Mouse (Mus musculus) G1E (cell line): ENCODE measurements around the gene Pex5.

Experiments used
- CTCF ChIP-seq: IDR thresholded peaks from 2 replicates; pipeline ENCODE4 v1.5.1; 2012; ENCODE audit warnings: low read depth, low read length, inconsistent platforms, mixed read lengths
- GATA1 ChIP-seq: IDR thresholded peaks from 2 replicates; pipeline ENCODE4 v1.6.1; 2012; ENCODE audit warnings: borderline replicate concordance, low read length, inconsistent platforms, mixed read lengths
- TAL1 ChIP-seq: conservative IDR thresholded peaks from 2 replicates; pipeline ENCODE4 v1.6.1; 2012; ENCODE audit warnings: low read depth, low read length, inconsistent platforms, mixed read lengths

DNA sequence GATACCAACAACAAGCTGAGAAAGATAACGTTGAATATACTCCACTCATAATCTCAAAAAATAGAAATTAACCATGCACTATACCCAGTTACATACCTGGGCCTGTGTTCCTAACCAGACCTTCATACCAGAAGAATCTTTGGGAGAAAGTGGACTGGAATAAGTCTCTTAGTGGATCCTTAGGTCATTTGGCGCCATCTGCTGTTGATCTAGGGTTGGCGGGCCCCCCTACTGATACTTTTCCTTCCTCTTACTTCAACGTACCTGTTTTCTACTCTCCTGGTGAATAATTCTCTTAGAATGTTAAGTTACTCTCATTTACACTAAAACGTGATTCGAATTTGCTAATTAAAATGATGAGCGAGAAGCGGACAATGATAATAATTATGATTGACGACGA lies 35.5 kb downstream of the Pex5 start:
- TF ChIP-seq CTCF (no peak; the same call in 1 of the 2 replicates), TAL1 (no peak), GATA1 (no peak)
